Mouse (Mus musculus) gastrocnemius, adult 18-20 months (tissue): ENCODE results near the gene Gm8453. TPM values are rescaled to one million over a fixed set of nuclear protein-coding genes. Genes with fewer than 3 reads are reported as not detected.
"Not testable (repeated sequence)": the region's sequence is repeated elsewhere in the genome, so short reads cannot be mapped to it uniquely, and the experiment has no call there.

Experiments
- DNase-seq: peaks from one replicate; pipeline ENCODE4 v3.0.0; 2021; ENCODE audit warnings: low spot score
- long read RNA-seq, 2 experiments: library from polyadenylated mRNA; stranded (forward); transcript quantifications; one replicate each; pipeline ENCODE4 v2.0.0; 2021
- total RNA-seq, 2 experiments: library from RNA; stranded (reverse); gene quantifications; 2 replicates each; pipeline ENCODE4 v1.2.3; 2021

The Gm8453 gene
- not detected for total RNA-seq
- long read RNA-seq, experiment 1 = 0 reads
- long read RNA-seq, experiment 2 = 0 reads

- not testable (repeated sequence) for DNase-seq
Observed at GRCm38 (mm10) chr7:22229384-22229783, at the start of gene Gm8453. Gm8453 (minus strand) TSS chr7:22229484.

- not testable (repeated sequence) for DNase-seq
Observed at GRCm38 (mm10) chr7:22201164-22201563, 28.1 kb downstream of the Gm8453 start, which contains the start of gene Gm8653. Gm8653 (minus strand) TSS chr7:22201264.

- DNase-seq = not testable (repeated sequence)
Observed at GRCm38 (mm10) chr7:22189077-22189476, 40.2 kb downstream of the Gm8453 start, which contains the start of gene Vmn1r143. Vmn1r143 (plus strand) TSS chr7:22189377.

Other genes starting within 250 kb of the Gm8453 start
- gene Vmn1r137, start 234.9 kb downstream of the Gm8453 start, total RNA-seq = not detected
- not detected for gene Vmn1r138, start 200.6 kb downstream of the Gm8453 start, total RNA-seq
- not detected for gene Gm6176, start 173.2 kb downstream of the Gm8453 start, total RNA-seq
- not detected for gene Vmn1r139, start 160.4 kb downstream of the Gm8453 start, total RNA-seq
- not detected for gene Gm16451, start 111.2 kb downstream of the Gm8453 start, total RNA-seq
- gene Gm10666, start 94.7 kb downstream of the Gm8453 start, total RNA-seq = not detected
- not detected for gene Vmn1r142, start 65.4 kb downstream of the Gm8453 start, total RNA-seq
- gene Vmn1r143, start 40.1 kb downstream of the Gm8453 start, total RNA-seq = not detected
- not detected for gene Gm8653, start 28.2 kb downstream of the Gm8453 start, total RNA-seq
- gene Gm4187, start 100.2 kb upstream of the Gm8453 start, total RNA-seq = not detected
- not detected for gene Gm8660, start 141.6 kb upstream of the Gm8453 start, total RNA-seq
- gene Vmn1r148, start 184.1 kb upstream of the Gm8453 start, total RNA-seq = not detected
- not detected for gene Vmn1r149, start 208.7 kb upstream of the Gm8453 start, total RNA-seq
- not detected for gene Gm10665, start 234.6 kb upstream of the Gm8453 start, total RNA-seq